ENCODE assay signal across 8 mouse cellular contexts in genomic region chr2:32704021-32704421, GRCm38 (mm10). TPM values are rescaled to one million over a fixed set of nuclear protein-coding genes. Genes with fewer than 3 reads are reported as not detected.
A peak's percentile ranks its signal among the peaks of the same experiment; 100 is the strongest.
DNase-seq lines count a peak whose midpoint lies in the region; ATAC-seq and TF ChIP-seq lines count a peak whose summit lies in the region.

Fpgs (minus strand) TSS chr2:32704145.

- H3K9me3 ChIP-seq in heart, embryonic 15.5 days (replicated peaks), result no peaks in the 10 kb centered on the region
- no peaks in the 10 kb centered on the region for H3K9me3 ChIP-seq in hindbrain, embryonic 11.5 days (ENCODE audit: control insufficient read depth, low read length)
- no peaks in the 10 kb centered on the region for H3K9me3 ChIP-seq in limb, embryonic 14.5 days (ENCODE audit: control insufficient read depth, low read length)
- no peaks in the 10 kb centered on the region for H3K9me3 ChIP-seq in stomach, embryonic 16.5 days (replicated peaks; ENCODE audit: control insufficient read depth, low read length)

- ATAC-seq in heart, embryonic 15.5 days (replicated peaks; ENCODE audit: insufficient number of reproducible peaks, insufficient read depth, low FRiP score, low read depth), result no peak
- no peak for ATAC-seq in hindbrain, embryonic 11.5 days (ENCODE audit: low FRiP score)
- ATAC-seq in limb, embryonic 14.5 days (ENCODE audit: low FRiP score, low read depth), result no peak
- 0 out of 2 replicates have a peak, but pooled peaks have one; percentile 19 for ATAC-seq in stomach, embryonic 16.5 days (ENCODE audit: insufficient read depth, low FRiP score)

- TF ChIP-seq POLR2A in limb, embryonic 14.5 days (IDR thresholded peaks at IDR 0.05; ENCODE audit: borderline replicate concordance, extremely low read depth, insufficient read depth, insufficient read length), result no peak

- no peak within 1 kb of the TSS for H3K27ac ChIP-seq in heart, embryonic 15.5 days
- no peak within 1 kb of the TSS for H3K27ac ChIP-seq in hindbrain, embryonic 11.5 days (ENCODE audit: low read depth, low read length)
- H3K27ac ChIP-seq in limb, embryonic 14.5 days (replicated peaks; ENCODE audit: low read depth, low read length), result no peak within 1 kb of the TSS
- H3K27ac ChIP-seq in stomach, embryonic 16.5 days (ENCODE audit: low read length), result no peak within 1 kb of the TSS

- H3K9ac ChIP-seq in heart, embryonic 15.5 days, result no peak within 1 kb of the TSS
- no peak within 1 kb of the TSS for H3K9ac ChIP-seq in hindbrain, embryonic 11.5 days (ENCODE audit: low read depth, low read length)
- H3K9ac ChIP-seq in limb, embryonic 14.5 days (ENCODE audit: low read depth, low read length, severe bottlenecking), result no peak within 1 kb of the TSS
- H3K9ac ChIP-seq in stomach, embryonic 16.5 days (ENCODE audit: low read length), result no peak within 1 kb of the TSS

- no peak for DNase-seq in heart, adult 18-20 months
- DNase-seq in adrenal gland, postnatal 25 days, result no peak
- DNase-seq in hindbrain, embryonic 11.5 days (ENCODE audit: low spot score), result no peak
- DNase-seq in limb, embryonic 14.5 days (ENCODE audit: low spot score), result no peak
- DNase-seq in urinary bladder, postnatal 25 days (ENCODE audit: low spot score), result no peak
- no peak for DNase-seq in B cell, adult 2 months

- no peak within 1 kb of the TSS for H3K4me3 ChIP-seq in heart, embryonic 15.5 days
- no peak within 1 kb of the TSS for H3K4me3 ChIP-seq in hindbrain, embryonic 11.5 days (ENCODE audit: low read depth, low read length)
- H3K4me3 ChIP-seq in limb, embryonic 14.5 days (replicated peaks; ENCODE audit: low read length), result no peak within 1 kb of the TSS
- H3K4me3 ChIP-seq in stomach, embryonic 16.5 days (replicated peaks; ENCODE audit: low read length), result no peak within 1 kb of the TSS

- H3K4me1 ChIP-seq in heart, embryonic 15.5 days (replicated peaks), result no peaks in the 10 kb centered on the region
- no peaks in the 10 kb centered on the region for H3K4me1 ChIP-seq in hindbrain, embryonic 11.5 days (replicated peaks; ENCODE audit: control insufficient read depth, insufficient read depth, low read length)
- H3K4me1 ChIP-seq in limb, embryonic 14.5 days (ENCODE audit: control insufficient read depth, insufficient read depth, low read length), result no peaks in the 10 kb centered on the region
- H3K4me1 ChIP-seq in stomach, embryonic 16.5 days (ENCODE audit: control insufficient read depth, insufficient read depth, low read length), result no peaks in the 10 kb centered on the region

- H3K27me3 ChIP-seq in heart, embryonic 15.5 days, result no peaks in the 10 kb centered on the region
- no peaks in the 10 kb centered on the region for H3K27me3 ChIP-seq in hindbrain, embryonic 11.5 days (ENCODE audit: control insufficient read depth, insufficient read depth, low read length)
- no peaks in the 10 kb centered on the region for H3K27me3 ChIP-seq in limb, embryonic 14.5 days (ENCODE audit: control insufficient read depth, insufficient read depth, low read length)
- no peaks in the 10 kb centered on the region for H3K27me3 ChIP-seq in stomach, embryonic 16.5 days (ENCODE audit: control insufficient read depth, insufficient read depth, low read length)

- H3K36me3 ChIP-seq in heart, embryonic 15.5 days, result peaks cover 52% of the 10 kb centered on the region
- peaks cover 3% of the 10 kb centered on the region for H3K36me3 ChIP-seq in hindbrain, embryonic 11.5 days (ENCODE audit: control insufficient read depth, insufficient read depth, low read length)
- H3K36me3 ChIP-seq in limb, embryonic 14.5 days (ENCODE audit: control insufficient read depth, insufficient read depth, low read length), result peaks cover 62% of the 10 kb centered on the region
- peaks cover 16% of the 10 kb centered on the region for H3K36me3 ChIP-seq in stomach, embryonic 16.5 days (ENCODE audit: control insufficient read depth, insufficient read depth, low read length)

- 75% methylated on average over 2 of the region's 2 CpGs for WGBS in heart, embryonic 15.5 days
- WGBS in hindbrain, embryonic 11.5 days, result 82% methylated on average over 2 of the region's 2 CpGs
- WGBS in limb, embryonic 14.5 days, result 82% methylated on average over 2 of the region's 2 CpGs
- WGBS in stomach, embryonic 16.5 days, result 65% methylated on average over 2 of the region's 2 CpGs

- H3K4me2 ChIP-seq in heart, embryonic 15.5 days, result no peak within 1 kb of the TSS
- no peak within 1 kb of the TSS for H3K4me2 ChIP-seq in hindbrain, embryonic 11.5 days (replicated peaks; ENCODE audit: low read depth, low read length)
- H3K4me2 ChIP-seq in limb, embryonic 14.5 days (replicated peaks; ENCODE audit: low read depth, low read length, severe bottlenecking), result no peak within 1 kb of the TSS
- H3K4me2 ChIP-seq in stomach, embryonic 16.5 days (ENCODE audit: low read depth, low read length), result no peak within 1 kb of the TSS

RNA-seq across cellular contexts. Expression of gene Fpgs, which starts in this region (rescaled TPM):
- polyA plus RNA-seq in heart, embryonic 15.5 days (2015; fragmentation: Nextera tagmentation; extraction: Ambion mirVana), result 13.8 and 19.7 TPM in 2 replicates
- total RNA-seq in heart, adult 18-20 months (2021), result 1 to 10 TPM; 4.4 to 5.0 TPM
- 12.5 and 15.4 TPM in 2 replicates for total RNA-seq in adrenal gland, postnatal 25 days (2021)
- 11.2 and 13.6 TPM in 2 replicates for polyA plus RNA-seq in hindbrain, embryonic 11.5 days (2014; fragmentation: Nextera tagmentation; extraction: Ambion mirVana)
- polyA plus RNA-seq in limb, embryonic 14.5 days (2012; rRNA removed), result 75.7 and 101 TPM in 2 replicates
- polyA plus RNA-seq in limb, embryonic 14.5 days (2014; fragmentation: Nextera tagmentation; extraction: Ambion mirVana), result 30.7 and 33.4 TPM in 2 replicates
- 28.3 and 30.6 TPM in 2 replicates for polyA plus RNA-seq in stomach, embryonic 16.5 days (2015; fragmentation: Nextera tagmentation; extraction: Ambion mirVana)
